Mouse (Mus musculus) right cerebral cortex, postnatal 14 days (tissue): Measurements from ENCODE around the gene Atf4.
A peak's percentile ranks its signal among the peaks of the same experiment; 100 is the strongest.

Experiments used
- DNase-seq: peaks from one replicate; pipeline ENCODE4 v3.0.0; 2022

Atf4 gene

DNA sequence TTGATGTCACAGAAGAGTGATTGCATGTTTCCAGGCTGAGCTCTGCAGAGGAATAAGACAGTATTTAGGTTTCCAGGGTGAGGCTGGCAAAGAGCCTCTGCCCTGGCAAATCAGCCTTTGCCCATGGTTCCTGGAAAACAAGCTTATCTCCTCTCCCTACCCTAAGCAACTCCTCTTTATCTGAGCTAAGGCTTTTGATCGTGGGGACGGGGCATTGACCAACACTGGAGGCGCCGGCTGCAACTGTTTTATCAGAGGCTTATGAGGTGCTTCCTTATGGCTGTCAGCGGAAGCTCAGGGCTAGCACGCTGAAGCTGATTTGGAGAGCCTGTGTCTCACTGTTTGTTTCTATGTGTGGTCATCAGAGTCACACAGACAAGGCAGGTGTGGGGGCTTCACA is 4.4 kb upstream of the Atf4 start:
- DNase-seq, result no peak

DNA sequence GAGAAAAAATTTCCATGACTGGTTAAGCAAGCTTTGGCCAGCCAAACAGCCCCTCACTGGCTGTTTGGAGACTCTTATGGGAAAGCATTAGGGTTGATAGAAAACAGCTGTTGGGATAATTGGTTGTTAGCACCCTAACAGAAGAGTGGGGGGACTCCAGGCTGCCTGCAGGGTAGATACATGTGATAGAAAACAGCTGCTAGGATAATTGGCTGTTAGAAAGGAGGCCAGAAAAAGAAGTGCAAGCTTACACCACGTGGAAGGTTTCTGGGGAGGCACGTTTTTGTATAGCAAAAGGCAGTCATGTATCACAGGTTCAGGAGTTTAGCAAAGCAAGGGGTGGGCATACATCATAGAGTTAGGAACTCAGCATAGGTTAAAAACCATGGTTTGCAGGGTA is 1.5 kb upstream of the Atf4 start:
- no peak for DNase-seq

DNA sequence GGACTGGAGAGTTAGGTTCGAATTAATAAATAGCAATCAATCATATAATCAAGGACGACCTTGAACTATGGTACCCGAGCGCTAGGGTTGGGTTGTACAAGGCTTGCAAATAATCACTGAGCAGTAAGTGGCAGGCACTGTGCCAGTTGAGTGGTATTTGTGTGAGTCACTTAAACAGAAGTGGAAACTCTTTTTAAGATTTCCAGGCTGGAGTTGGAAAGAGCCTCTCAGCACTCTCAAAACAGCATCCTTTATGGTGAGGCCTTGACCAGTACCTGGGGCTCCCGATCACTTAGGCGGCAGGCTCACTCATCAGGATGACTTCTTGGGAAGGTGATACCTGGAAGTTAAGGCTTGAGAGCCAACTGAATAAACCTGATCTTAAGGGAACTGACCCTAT is 777 bp upstream of the Atf4 start:
- DNase-seq, result peak; percentile 60

DNA sequence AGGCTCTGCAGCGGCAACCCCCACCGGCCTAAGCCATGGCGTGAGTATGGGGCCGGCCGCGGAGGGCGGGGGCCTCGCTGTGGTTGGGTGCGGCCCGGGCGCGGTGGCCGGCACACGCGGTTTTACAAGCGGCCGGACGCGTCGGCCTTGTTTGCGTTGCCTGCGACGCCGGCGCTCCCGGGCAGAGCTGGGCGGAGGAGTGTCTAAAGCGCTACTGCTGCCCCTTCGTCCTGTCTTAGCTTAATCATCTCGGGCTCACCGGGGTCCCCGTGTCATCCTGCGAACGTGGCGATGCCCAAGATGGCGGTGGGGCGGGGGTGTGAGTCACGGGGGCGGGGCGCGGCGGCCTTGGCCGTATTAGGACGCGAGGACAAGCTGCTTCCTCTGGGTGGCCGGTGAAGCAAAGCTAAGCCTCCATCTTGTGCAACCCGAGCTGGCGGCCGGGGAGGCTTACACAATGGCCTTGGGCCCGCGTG is 700 bp downstream of the Atf4 start:
- peak; percentile 74 for DNase-seq

DNA sequence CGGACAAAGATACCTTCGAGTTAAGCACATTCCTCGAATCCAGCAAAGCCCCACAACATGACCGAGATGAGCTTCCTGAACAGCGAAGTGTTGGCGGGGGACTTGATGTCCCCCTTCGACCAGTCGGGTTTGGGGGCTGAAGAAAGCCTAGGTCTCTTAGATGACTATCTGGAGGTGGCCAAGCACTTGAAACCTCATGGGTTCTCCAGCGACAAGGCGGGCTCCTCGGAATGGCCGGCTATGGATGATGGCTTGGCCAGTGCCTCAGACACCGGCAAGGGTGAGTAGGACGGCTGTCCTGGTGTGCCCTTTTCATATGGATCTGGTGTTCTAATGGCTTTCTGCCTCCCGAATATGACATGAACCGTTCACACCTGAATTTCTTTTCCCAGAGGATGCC is 1.3 kb downstream of the Atf4 start:
- no peak for DNase-seq

DNA sequence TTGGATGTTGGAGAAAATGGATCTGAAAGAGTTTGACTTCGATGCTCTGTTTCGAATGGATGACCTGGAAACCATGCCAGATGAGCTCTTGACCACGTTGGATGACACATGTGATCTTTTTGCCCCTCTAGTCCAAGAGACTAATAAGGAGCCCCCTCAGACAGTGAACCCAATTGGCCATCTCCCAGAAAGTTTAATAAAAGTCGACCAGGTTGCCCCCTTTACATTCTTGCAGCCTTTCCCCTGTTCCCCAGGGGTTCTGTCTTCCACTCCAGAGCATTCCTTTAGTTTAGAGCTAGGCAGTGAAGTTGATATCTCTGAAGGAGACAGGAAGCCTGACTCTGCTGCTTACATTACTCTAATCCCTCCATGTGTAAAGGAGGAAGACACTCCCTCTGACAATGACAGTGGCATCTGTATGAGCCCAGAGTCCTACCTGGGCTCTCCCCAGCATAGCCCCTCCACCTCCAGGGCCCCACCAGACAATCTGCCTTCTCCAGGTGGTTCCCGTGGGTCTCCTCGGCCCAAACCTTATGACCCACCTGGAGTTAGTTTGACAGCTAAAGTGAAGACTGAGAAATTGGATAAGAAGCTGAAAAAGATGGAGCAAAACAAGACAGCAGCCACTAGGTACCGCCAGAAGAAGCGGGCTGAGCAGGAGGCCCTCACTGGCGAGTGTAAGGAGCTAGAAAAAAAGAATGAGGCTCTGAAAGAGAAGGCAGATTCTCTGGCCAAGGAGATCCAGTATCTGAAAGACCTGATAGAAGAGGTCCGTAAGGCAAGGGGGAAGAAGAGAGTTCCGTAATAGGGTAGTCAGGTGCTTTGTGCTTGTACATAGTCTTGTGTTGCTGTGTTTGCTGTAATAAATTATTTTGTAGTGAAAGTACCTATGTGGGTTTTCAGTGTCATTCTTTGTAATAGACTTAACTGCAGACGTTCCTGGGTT is 1.9 kb downstream of the Atf4 start:
- no peak for DNase-seq

DNA sequence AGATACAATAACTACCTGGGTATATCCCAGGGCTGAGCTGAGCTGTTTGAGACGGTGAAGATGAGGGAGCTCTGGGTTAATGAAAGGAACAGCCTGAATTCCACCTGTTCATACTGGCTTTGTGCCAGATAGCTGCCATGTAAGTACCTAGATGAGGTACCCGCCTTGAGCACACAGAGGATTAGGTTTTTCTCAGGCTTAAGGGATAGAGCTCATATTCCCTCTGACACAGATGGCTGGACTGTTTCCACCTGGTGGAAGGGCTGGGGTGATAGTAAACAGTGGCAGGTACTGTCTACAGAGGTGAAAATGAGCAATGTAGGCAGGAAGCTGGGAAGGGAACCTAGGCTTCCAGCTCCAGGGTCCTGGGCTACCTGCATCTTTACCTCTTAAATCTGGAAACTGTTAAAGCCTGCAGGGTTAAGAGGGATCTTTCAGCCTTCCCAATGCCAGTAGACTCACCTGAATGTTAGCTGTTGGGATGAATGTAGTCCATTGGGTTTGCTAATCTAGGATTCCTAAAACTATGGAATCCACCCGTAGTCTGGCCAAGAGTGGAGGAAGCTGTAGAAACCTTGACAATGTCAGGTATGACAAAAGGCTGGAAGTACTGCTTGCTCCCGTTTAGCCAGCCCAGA is 2.7 kb downstream of the Atf4 start:
- no peak for DNase-seq

DNA sequence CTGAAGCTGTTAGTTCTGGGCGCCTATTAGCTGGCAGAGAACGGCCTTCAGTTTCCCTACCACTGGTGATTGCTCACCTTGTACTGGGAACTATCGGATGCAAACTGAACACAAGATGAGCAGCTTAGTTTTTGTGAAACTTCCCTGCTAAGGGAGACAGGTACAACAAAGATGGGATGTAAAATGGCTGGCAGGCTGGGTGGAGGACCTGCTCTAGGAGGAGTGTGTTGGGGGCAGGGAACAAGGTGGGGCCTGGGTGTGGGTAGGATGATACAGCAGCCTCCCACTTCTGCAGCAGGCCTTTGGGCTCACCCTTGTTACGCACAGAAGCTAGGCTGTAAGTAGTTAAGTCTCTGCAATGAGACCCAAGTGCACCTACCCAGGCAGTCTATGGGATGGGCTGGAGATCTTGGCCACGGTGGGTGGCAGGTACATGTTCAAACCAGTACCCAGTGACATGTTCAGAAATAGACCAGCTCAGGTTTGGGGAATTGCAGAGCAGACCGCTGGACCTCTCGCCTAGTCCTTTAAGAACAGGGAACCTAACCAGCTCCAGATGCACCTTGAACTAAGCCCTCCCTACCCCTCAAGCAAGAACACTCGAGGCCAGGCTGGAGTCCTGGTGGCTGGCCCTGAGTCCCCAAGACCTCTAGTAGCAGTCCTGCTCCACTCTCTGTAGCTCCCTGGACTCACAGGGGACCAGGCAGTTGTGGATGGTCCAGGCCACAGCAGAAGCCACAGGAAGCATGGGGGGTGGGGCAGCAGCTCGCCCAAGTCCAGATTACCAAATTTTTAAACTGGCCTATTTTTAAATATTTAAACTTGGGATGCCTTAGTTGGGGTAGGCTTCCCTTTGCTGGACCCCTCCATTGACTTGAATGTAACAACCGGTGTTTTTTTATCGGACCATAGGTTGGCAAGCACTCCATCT is 3.5 kb downstream of the Atf4 start:
- DNase-seq, result no peak

DNA sequence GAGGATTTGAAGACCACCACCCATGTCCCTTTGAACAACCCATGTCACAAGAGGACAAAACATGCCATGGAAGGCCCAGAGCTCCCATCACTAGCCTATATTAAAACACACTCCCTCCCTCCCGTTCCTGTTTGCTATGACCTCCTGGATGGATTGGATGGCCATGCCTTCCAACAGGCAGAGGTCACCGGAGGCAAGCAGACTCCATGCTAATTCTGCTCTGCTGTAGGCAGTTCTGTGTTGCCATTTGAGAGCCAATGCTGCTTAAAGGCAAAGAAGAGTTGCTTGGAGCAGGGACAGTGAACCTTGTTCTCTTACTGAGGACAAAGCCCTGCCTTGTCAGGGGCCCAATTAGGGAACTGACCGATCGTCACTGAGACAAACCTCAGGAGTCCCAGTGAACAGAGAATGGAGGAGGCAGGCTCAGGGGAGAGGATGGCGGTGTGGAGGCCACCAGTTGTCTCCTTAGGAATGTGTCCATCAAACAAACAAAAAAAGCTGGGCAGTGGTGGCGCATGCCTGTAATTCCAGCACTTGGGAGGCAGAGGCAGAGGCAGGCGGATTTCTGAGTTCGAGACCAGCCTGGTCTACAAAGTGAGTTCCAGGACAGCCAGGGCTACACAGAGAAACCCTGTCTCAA is 4.5 kb downstream of the Atf4 start:
- no peak for DNase-seq

DNA sequence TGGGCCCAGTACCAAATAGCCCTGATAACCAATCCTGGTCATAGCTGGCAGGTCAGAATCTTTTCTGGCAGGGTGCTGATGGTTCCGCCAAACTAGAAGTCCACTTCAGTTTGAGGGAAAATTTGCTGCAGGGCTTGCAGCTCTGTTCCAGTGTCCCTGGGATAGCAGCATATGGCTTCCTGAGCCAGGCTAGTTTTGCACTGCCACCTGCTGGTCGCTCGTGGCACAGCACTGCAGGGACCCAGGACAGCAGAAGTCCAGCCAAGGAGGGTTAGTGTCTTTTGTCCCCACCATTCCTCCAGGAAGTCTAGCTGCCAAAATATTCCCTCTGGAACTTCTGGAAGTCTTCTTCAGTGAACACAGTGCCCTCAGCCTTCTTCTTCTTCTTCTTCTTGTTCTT is 5.7 kb downstream of the Atf4 start:
- DNase-seq, result peak; percentile 87

DNA sequence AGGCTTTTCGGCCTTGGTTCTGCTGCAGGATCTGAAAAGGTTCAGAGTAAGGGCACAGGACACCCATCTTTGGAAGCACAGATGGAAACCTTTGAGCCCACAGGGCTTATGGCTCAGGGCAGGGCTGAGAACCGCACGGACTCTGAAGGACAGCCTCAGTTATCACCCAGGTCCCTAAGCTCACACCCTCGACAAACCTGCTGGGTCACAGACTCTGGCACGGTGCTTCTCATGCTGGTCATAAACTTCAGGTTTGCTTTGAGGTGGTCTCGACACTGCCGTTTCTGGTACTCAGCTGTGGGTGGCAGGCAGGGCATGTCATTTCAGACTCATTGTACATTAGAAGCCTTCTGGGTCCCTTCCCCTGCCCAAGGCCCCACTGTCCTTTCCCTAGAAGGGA is 6.1 kb downstream of the Atf4 start:
- no peak for DNase-seq

DNA sequence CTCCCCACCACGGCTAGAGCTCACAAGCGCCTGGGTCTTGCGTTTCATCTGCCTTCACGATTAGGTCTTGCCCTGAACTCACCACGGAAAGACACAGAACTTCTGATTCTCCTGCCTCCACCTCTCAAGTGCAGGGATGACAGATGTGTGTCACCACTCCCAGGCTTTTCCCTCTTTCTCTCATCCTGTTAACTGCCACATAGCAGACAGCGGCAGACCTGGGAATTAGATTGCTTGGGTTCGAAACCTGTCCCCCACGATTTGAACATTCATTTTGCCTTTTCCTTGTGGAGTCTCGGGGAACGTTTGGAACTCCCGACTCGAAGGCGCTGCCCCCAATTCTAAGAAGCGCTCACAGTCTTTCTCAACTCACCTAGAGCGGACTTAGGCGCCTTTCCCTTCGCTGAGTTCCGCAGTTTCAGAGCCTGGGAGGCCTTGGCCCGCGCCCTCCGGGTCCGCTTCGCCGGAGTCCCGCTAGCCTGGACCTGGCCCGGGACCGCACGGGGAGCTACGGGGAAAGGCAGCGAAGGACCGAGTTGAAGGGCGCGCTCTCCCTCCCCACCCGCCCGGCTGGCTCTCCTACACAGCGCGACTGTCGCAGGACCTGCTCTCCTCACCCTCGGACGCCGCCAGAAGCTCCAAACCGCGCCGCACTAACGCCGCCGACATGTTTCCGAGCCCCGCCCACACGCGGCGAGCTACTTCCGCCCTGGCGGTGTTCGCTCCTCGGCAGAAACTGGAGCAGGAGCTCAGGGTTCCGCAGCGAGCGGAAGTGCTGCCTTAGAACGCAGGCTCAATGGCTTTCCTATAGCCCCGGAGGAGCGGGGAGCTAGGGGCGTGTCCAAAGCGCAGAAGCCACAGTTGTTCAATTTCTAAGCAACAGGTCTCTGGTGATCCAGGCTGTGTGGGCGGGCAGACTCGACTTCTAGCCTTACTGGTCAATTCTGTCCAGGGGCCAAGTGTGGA is 8.9 kb downstream of the Atf4 start, which contains the start of gene Rps19bp1:
Gene Rps19bp1 (minus strand): TSS at position 706 of the 966 bp plus-strand sequence.
- DNase-seq, result peak; percentile 90

DNA sequence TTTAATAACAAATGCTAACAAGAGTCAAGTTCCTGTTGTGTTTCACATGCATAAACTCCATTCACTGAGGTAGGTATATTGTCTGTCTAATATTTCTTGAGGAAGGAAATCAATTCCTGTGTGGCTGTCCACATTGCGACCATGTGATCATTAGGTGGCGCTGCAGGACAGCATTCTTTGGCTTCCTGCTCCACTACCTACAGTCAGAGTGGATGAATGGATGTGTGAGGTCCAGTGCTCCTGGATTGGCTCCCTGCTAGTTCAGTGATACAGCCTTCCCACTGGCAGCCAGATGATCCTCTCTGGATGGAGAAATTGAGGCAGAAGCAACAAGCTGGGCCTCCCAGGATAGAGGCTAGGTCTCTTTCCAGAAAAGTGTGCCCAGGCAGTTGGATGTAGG is 11.3 kb downstream of the Atf4 start:
- peak; percentile 86 for DNase-seq

DNA sequence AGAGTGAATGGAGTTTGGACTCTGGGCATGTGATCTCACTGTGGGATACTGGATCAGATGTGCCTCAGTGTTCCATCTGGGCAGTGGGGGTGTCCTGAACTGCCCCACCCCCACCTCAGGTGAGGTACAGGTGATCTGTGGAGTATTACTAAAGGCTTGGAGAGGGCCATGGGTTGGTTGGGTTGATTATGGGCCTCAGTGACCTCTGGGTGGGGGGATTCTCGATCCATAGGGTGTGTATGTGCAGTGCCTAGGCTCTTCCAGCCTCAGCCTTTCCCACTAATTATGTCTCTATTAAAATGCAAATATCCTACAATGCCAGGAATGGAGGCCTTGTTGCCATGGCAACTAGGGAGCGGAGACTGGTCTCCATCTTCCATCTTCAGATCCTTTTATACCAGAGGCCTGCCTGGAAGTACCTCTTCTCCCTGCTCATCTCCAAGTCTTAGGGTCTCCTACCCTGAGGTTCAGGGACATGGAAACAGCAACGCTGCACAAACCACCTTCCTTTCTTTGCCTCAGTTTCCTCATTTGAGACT is 16.9 kb downstream of the Atf4 start:
- DNase-seq, result no peak

DNA sequence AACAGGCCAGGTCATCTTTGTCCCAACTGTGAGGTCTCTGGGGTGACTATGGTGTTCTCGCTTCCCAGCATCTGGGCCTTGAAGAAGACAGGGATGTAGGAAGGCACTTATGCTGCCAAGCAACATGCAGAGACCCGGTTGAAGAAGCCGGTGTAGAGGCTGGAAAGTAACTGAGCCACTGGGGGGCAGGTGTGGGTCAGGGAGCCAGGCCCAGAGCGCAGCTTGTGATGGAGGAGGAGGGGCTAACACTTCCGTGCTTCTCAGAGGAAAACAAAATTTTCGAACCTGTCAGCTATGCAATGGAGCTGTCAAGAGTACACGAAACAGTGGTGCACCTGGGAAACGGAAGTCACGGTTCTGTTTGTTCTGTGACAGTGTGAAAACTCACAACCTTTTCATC is 22.1 kb downstream of the Atf4 start:
- DNase-seq, result no peak

DNA sequence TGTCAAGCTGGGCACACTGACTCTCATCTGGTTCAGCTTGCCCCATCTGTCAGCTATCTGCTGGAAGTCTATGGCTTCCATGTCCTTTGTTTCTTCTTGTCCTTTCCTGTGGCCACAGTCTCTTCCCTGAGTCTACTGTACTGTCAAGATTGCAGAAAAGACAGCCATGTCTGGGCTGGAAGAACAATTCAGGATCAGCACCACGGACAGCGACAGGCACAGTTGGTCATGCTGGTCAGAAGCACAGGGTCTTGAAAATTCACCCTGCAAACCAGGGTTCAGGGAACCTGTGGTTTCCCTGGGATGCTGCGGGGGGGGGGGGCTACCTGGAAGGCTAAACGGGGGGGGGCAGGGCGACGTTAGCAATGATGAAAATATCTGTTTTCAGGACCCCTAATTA is 22.6 kb downstream of the Atf4 start:
- no peak for DNase-seq

DNA sequence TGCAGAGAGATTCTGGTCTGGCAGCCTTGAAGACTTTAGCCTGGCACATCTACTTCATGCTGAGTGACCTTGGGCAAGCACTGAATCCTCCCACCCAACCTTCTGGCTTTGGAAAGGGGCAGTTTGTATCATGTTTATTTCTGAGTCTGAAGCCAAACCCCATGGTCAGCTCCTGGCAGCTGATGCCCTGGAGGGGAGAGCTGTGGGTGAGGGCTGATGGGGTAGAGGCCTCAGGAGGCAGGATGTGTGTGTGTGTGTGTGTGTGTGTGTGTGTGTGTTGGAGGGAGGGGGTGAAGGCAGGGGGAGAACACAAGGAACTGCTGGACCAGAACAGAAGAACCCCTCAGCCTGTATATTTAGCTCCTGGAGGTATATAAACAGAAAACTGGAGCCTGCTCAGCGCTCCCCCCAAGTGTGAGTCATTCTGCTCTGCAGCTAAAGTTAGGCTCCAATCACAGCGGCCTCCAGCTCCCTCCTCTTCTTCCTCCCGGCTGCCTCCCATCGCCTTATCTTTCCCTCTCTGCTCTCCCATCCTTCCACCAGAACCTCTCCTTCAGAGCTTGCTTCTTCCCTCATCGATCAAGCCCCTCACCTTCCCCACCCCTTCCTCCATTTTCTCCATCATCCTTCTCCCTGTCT is 23.3 kb downstream of the Atf4 start:
- peak; percentile 70 for DNase-seq

DNA sequence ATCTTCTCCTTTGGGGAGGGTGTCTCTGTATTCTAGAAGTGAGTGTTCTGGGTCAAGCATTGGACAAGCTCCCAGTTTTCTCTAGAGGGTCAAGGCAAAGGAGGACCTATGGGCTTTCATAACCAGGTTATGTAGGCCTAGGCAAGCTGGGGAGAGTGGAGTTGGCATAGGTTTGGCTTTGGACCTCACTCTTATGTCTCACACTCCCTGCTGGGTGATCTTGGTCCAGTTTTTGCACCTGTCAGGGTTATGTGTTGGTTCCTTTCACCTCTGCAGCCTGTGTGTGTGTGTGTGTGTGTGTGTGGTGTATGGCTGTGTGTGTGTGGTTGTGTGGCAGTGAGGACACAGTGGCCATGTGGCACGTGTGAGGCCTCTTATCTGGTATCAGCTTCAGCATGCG is 24.1 kb downstream of the Atf4 start:
- DNase-seq, result no peak

DNA sequence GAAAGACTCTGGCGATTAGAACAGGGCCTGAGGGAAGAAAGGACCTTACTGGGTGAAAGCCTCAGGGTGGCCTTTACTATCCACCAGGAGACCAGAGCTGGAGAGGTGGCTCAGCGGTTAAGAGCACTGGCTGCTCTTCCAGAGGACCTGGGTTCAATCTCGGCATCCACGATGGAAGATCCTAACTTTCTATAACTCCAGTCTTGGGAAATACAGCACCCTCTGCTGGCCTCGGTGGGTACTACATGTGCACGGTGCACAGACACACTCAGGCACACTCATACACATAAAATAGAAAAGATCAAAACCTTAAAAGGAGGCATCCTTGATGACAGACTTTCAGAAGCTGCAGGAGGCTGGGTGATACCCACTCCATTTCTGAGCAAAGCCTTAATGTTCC is 25.7 kb downstream of the Atf4 start:
- peak; percentile 61 for DNase-seq

DNA sequence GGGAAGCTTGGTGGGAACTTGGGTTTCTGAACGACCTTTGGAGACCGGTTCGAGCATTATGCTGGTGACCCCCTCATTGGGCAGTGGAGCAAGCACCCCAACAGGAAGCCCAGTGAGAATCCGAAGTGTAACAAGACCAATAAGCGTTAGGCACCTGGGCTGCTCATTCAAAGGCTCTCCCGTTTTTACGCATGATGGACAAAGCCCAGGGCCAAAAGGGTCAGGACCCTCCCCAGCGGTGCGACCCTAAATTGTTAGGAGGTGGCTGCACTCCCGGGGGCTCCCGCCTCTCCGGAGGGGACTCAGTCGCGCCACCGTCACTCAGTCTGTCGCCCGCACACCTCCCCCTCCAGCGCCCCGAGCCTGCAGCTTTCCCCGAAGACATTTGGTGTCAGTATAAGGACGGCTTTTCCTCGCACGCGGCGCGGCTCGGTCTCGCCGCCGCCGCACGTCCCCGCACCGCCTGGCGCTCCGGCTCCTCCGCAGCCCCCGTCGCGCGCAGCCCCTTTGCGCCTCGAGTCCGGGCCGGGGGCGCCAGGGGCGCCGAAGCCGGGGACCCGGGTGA is 31.9 kb downstream of the Atf4 start, which contains the start of gene Cacna1i:
Gene Cacna1i (plus strand): TSS at position 388 of the 565 bp plus-strand sequence.
- peak; percentile 74 for DNase-seq
